Mouse (Mus musculus) G1E (cell line): Measurements from ENCODE around the gene Nup153.

Experiments
- CTCF ChIP-seq: IDR thresholded peaks from 2 replicates; pipeline ENCODE4 v1.5.1; 2012; ENCODE audit warnings: low read depth, low read length, inconsistent platforms, mixed read lengths
- GATA1 ChIP-seq: IDR thresholded peaks from 2 replicates; pipeline ENCODE4 v1.6.1; 2012; ENCODE audit warnings: borderline replicate concordance, low read length, inconsistent platforms, mixed read lengths

DNA sequence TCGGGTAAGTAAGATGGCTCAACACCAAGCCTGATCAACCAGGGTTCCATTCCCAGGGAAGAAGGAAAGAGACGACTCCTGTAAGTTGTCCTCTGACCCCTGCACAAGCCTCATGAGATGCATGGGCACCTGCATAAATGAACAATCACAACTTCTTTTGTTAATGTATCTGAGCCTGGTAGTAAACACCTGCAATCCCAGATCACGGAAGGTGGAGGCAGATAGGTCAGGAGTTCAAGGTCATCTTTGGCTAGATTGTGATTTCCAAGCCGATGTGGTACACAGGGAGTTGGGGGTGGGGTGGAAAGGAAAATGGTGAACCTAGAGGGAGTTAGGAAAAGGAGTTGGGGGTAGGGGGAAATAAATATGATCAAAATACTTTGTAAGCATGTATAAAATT, 94.9 kb downstream of the Nup153 start:
- TF ChIP-seq CTCF (no peak), GATA1 (no peak)
